Comparison of ENCODE assay signal across 11 mouse cellular contexts in genomic region chrX:92597324-92597723, GRCm38 (mm10). TPM values are rescaled to one million over a fixed set of nuclear protein-coding genes. Genes with fewer than 3 reads are reported as not detected.
A peak's percentile ranks its signal among the peaks of the same experiment; 100 is the strongest.
DNase-seq lines count a peak whose midpoint lies in the region; ATAC-seq and TF ChIP-seq lines count a peak whose summit lies in the region.
"Had no signal": no experiment of that assay in that cellular context is flagged by ENCODE, and none has a peak within 500 bp of the region (broad histone marks: within the 10 kb centered on the region; RNA-seq: fewer than 3 reads in every experiment).

No protein-coding gene starts in this region.

- POLR2A ChIA-PET in Patski (lab: Charles Lee), result no interaction called here

- ATAC-seq in Patski, result no peak
- ATAC-seq: liver, embryonic 12.5 days had no signal

- peaks cover 68% of the 10 kb centered on the region for H3K27me3 ChIP-seq in Patski
- H3K27me3 ChIP-seq: embryonic facial prominence, embryonic 15.5 days; liver, embryonic 12.5 days had no signal

- peak; percentile 43 to 46 for DNase-seq in cerebellum, postnatal 10 days
- no peak for DNase-seq in cerebellum, adult 11-12 months
- DNase-seq in layer of hippocampus, adult 11-12 months (ENCODE audit: low spot score), result peak; percentile 12
- DNase-seq in layer of hippocampus, adult 9-10 months (ENCODE audit: low spot score), result no peak
- DNase-seq in Patski (ENCODE audit: low read depth, low spot score), result no peak
- DNase-seq in left cerebral cortex, postnatal 14 days (ENCODE audit: low spot score in 2 of 2), result peak; percentile 35 to 45
- no peak for DNase-seq in urinary bladder, postnatal 4 days (ENCODE audit: low spot score in 2 of 2)
- DNase-seq in gastrocnemius, adult 18-20 months (ENCODE audit: low spot score), result no peak

- peak; percentile 59 for TF ChIP-seq CTCF in Patski (IDR thresholded peaks at IDR 0.05)

- intact Hi-C loops in left cerebral cortex, postnatal 14 days (cut with DNase I), result loop anchor here (10.0 kb wide), 1 partner anchor 93 kb away; no protein-coding TSS in a partner anchor

- CTCF ChIA-PET in Patski (lab: Charles Lee), result interaction anchor here (0.9 kb wide), 1 partner anchor 17 kb away, joined by 3 read pairs; no protein-coding TSS in a partner anchor

- in situ Hi-C loops in Patski (cut with MboI; ENCODE audit: low pct_unique_long_range_greater_than_20kb), result no loop called here

RNA-seq across cellular contexts. Expression of gene Mageb18, which starts 2.0 kb away (rescaled TPM):
- not detected for polyA plus RNA-seq in Patski (2021)
- total RNA-seq in left cerebral cortex, postnatal 14 days (2021), result not detected
- total RNA-seq in gastrocnemius, adult 18-20 months (2021), result not detected
- polyA plus RNA-seq: embryonic facial prominence, embryonic 15.5 days; liver, embryonic 12.5 days; small intestine, adult 2 months had no signal

Comparison
In these comparisons a context has a peak if more than half of its experiments do, and no peak if none do; other contexts are left out.
1. DNase-seq: peak in cerebellum, postnatal 10 days (2 of 2), layer of hippocampus, adult 11-12 months (single experiment) and left cerebral cortex, postnatal 14 days (2 of 2); none in cerebellum, adult 11-12 months (single experiment), layer of hippocampus, adult 9-10 months (single experiment), Patski (single experiment), urinary bladder, postnatal 4 days (0 of 2) and gastrocnemius, adult 18-20 months (single experiment).